Mouse (Mus musculus) frontal cortex, postnatal 36 days (tissue): ENCODE results near the gene Gm26558.

Source experiments
- DNase-seq, 2 experiments: peaks; one replicate each; pipeline ENCODE4 v3.0.0; 2022; ENCODE audit warnings: low spot score in 2 of 2

Gene Gm26558

DNA sequence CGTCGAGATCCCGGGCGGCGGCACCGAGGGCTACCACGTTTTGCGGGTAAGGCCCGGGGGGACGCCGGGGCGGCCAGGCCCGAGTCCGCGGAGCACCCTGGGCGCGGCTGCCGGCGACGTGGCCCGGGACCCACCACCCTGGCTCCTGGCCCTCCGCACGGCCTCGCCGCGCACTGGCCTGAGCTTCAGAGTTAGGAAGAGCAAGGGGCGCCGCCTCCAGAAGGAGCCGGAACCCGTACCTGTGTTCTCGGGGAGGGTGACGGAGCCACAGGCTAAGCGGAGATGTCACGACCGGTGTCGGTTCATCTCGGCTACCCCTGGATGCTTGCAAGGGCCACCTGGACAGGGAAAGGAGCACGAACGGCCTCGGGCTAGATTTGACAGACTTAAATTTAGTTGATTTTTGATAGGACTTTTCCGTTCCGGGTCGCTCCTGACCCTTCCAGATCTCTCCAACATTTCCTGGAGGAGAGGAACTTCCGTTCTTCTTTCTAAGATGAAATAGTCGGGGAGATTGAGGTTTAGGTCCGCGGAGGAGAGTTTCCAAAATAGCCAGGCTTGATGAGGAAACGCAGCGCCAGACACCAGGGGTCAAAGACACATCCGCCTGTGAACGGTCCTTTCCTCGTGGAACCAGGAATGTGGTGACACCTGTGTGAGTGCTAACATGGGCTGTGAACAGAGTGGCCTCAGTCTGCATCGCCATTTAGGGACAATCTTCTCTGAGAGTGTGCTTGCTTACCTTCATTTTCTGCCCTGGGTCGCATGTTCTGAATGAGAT is at the start of gene Gm26558:
Gene Gm26558, minus strand, starts transcription at position 394 of the 781 bp plus-strand sequence.
- DNase-seq, result no peak

DNA sequence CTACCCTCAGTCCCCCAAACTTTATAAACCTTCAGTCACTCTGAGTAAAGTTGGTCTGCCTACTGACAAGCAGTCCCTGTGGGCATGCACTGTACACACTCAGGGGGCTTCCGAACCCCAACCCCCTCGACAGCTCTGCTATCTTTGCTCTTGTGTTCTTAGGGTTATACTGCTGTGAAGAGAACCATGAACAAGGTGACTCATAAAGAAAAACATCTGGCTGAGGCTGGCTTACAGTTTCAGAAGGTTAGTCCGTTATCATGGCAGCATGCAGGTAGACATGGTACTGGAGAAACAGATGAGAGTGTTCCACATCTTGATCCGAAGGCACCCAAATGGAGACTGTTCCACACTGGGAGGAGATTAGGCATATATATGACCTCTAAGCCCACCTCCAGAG is 49.0 kb upstream of the Gm26558 start:
- DNase-seq, result no peak

GRCm38 (mm10) chr2:70710236-70710635 is 48.3 kb upstream of the Gm26558 start:
- no peak for DNase-seq

- DNase-seq, result peak; percentile 28 to 42
Measured at GRCm38 (mm10) chr2:70708986-70709730, 47.2 kb upstream of the Gm26558 start.

DNA sequence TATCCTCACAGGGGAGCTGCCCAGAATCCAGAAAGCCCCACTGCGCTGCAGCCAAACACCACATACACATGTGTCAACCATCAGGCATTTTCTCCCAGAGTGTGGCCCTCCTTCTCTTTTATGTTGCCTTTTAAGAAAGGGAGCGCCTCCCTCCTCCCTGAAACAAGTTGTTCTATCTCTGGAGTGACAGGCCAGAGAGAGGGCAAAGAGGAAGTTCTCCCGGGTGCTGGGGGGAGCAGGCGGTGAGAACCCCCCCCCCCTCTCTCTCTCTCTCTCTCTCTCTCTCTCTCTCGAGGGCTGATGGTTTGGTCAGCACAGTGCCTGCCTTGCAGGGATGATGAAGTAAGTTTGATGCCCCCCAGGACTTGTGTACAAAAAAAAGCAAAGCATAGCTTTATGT is 40.5 kb upstream of the Gm26558 start:
- DNase-seq, result no peak

DNA sequence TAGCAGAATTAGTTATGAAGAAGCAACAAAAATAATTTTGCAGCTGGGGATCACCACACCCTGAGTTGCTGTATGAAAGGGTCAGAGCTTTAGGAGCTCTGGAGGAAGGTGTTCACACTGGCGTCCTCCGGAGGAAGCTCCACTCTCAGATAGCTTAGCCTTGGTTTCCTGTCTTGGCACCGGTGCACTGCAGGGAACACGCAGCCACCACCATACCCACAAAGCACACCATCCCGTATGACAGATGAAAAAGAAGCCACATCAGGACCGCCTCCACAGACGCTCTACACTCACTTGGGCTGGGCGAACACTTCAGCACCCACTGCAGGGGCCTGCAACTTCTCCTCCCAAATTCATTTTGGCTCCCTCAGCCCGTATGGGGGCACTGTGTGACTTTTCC is 39.7 kb upstream of the Gm26558 start:
- DNase-seq, result no peak

DNA sequence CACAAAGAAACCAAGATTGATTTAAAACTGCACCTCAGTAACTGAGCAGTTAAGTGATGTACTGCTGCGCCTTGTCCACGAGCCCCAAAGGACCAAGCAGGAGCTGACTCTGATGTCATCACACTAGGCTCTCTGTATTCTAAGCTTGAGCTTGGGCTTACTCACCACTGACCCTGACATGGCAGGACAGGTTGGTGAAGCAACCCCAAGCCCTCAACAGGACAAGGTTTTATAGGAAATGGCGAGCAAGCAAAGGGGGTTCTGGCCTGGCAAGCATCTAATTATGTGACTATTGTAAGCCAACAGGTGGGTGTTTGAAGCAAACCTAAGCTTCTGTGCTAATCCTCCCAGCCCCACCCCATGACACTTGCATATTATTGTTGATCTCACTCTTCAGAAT is 38.9 kb upstream of the Gm26558 start:
- DNase-seq, result no peak

DNA sequence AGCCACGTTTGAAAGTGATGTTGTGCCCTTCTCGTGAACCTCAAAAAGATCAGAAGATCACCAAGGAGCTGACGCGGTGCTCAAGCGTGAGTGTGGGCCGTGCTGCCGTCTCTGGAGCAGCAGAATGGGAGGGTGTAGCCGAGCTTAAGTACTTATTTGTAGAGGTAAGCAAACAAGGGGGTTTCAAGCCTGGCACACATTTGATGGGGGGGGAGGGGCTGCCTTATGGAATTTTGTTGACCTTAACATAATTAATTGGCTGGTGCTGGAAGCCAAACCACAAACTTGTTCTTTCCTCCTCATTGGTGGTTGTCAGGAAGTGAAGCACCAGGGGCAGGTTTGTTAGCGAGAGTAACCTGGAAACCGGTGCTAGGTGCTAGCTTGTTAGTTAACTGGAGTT is 33.8 kb upstream of the Gm26558 start:
- DNase-seq, result no peak

- no peak for DNase-seq
Measured at GRCm38 (mm10) chr2:70690195-70690594, 28.3 kb upstream of the Gm26558 start.

GRCm38 (mm10) chr2:70688454-70689078 is 26.7 kb upstream of the Gm26558 start:
- DNase-seq, result peak; percentile 42 to 58

DNA sequence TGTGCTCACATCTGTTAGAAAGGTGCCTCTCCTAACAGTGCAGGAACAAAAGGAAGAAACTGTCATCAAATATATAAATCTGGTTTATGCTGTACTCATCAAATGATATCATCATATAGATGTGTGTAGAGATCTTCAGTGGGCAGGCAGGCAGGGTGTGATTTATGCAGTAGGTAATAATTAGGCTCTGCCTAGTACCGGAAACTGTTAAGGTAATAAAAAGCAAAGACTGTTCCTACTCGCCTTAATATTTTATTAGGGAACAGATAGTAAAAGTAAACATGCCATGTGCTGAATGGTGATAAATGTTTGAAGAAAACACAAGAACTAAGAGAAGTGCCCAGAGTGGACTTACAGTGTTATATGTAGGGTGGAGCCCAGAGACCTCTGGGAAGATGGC is 20.4 kb upstream of the Gm26558 start:
- DNase-seq, result no peak

GRCm38 (mm10) chr2:70673445-70674126 is 11.7 kb upstream of the Gm26558 start:
- DNase-seq, result no peak

- DNase-seq, result no peak
Measured at GRCm38 (mm10) chr2:70672476-70672875, 10.6 kb upstream of the Gm26558 start.

DNA sequence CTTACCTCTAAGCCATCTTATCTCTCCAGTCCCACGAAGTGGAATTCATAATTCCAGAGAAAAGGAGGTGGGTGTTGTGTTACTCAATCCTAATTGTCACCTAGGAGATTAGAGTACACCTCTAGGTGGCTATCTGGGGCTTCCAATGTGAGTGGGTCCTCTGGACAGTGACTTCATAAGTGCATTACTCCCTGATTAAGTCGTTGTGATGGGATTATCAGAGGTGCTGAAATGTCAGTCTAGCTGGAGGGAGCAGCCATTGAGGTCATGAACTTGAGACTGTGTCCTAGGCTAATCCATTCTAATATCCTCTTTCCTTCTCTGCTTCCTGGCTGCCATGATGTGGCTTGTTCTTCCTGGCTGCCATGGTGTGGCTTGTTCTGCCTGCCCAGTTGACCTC is 8.0 kb upstream of the Gm26558 start:
- no peak for DNase-seq

DNA sequence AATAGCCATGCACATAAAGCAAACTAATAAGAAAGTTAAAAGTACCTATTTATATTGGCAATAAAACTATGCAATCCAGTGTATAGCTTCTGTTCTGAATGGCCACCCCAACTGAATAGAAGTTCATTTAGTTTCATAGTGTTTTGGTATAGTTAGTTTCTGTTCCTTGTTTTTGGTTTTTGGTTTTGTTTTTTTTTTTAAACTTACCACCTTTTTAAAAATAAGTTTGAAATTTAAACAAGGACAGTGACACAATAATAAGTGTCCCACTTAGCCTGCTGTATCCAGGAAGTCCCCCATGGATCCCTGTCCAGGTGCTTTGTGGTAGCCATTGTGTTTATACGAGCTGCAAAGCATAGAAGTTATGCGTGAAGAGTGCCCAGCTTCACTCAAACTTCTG is 7.3 kb upstream of the Gm26558 start:
- DNase-seq, result no peak

DNA sequence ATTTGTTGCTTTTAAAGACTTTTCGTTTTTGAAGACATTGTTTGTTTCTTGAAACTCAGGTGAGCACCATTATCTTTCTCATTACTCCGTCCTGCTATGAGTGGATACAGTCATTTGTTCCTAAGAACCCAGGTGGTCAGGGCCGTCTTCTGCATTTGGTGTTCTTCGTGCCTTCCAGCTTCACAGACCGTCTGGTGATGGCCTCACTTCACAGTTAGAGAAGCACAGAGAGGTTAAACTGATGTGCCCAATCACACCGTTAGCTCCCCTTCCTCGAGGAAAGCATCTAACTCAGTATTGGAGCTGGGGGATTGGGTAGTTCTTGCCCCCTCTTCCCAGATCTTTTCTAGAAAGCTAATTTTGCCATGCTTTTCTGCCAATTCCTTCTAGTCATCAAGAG is 5.1 kb upstream of the Gm26558 start:
- DNase-seq, result no peak

- no peak for DNase-seq
Measured at GRCm38 (mm10) chr2:70663764-70664163, 1.9 kb upstream of the Gm26558 start.

- peak; percentile 96 to 97 for DNase-seq
Measured at GRCm38 (mm10) chr2:70660887-70661714, 807 bp downstream of the Gm26558 start, which contains the start of gene Gorasp2. Gorasp2 (plus strand) TSS chr2:70661576.

GRCm38 (mm10) chr2:70657083-70657482 is 4.8 kb downstream of the Gm26558 start:
- no peak for DNase-seq

DNA sequence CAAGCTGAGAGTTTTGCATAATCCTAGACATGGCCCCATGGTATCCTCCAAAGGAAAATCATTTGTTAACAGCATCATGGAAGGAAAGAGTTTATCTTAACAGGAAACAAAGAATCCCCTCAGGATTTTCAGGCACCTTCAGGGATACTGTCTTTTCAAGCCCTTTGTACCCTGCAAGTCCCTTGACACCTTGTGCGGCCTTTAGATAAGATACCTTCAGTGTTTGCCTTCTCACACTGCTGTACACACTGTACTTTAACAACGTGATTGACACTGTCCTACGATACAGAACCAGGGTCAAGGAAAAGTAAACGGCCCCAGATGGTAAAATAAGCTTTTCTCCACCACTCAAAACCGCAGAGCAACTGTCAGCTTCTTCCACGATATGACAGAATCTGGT is 10.1 kb downstream of the Gm26558 start:
- DNase-seq, result no peak

- no peak for DNase-seq
Measured at GRCm38 (mm10) chr2:70649471-70649870, 12.4 kb downstream of the Gm26558 start.
